Mouse (Mus musculus) lung, adult 2 months (tissue): ENCODE data around the gene Acss2.

ENCODE experiments used
- CTCF ChIP-seq: fragments of 200-500 bp; IDR thresholded peaks from 2 replicates; pipeline ENCODE4 v1.5.1; 2011; ENCODE audit warnings: mild to moderate bottlenecking, low read length, control low read depth; ENCODE audit not compliant: insufficient read depth
- POLR2A ChIP-seq: fragments of 200-500 bp; IDR thresholded peaks from 2 replicates; pipeline ENCODE4 v1.6.1; 2011; ENCODE audit warnings: low read depth, mild to moderate bottlenecking, control low read depth, low read length, borderline replicate concordance; ENCODE audit errors: extremely low read depth

DNA sequence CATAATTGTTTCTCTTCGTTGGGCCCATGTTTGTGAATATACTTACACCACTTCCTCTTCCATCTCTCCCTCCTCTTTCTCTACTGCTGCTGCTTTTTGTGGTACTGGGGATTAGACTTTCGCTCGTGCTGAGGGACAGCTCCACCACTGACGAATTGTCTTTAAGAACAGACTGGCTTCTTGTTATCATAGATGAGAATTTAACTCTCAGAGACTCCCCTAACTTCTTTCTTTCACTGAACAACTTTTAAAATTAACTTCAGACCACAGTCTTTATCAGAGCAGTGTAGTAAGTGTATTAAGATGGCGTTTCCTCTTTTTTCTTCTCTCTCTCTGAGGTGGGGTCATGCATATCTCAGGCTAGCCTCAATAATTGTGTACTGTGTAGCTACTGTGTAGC is 6.0 kb downstream of the Acss2 start:
- no peak for TF ChIP-seq CTCF
- TF ChIP-seq POLR2A = no peak
